Mouse (Mus musculus) embryonic facial prominence, embryonic 10.5 days (tissue): Measurements from ENCODE around the gene Syne2. TPM values are rescaled to one million over a fixed set of nuclear protein-coding genes. Genes with fewer than 3 reads are reported as not detected.

ENCODE experiments used
- DNase-seq: peaks from one replicate; pipeline ENCODE4 v3.0.0-alpha.2; 2017; ENCODE audit warnings: low spot score
- H3K27ac ChIP-seq: fragments of 300-500 bp; sonication (generic); replicated peaks from 2 replicates; pipeline ENCODE4 v1.5.1; 2016; ENCODE audit warnings: mild to moderate bottlenecking
- H3K27me3 ChIP-seq: fragments of 300-500 bp; sonication (generic); replicated peaks from 2 replicates; pipeline ENCODE4 v1.6.1; 2016; ENCODE audit warnings: low read depth, mild to moderate bottlenecking; ENCODE audit not compliant: poor library complexity, severe bottlenecking
- H3K36me3 ChIP-seq: fragments of 300-500 bp; sonication (generic); replicated peaks from 2 replicates; pipeline ENCODE4 v1.6.1; 2016; ENCODE audit warnings: mild to moderate bottlenecking, moderate library complexity
- H3K4me1 ChIP-seq: fragments of 300-500 bp; sonication (generic); 2 replicates; pipeline ENCODE4 v1.6.1; 2016
- H3K4me3 ChIP-seq: fragments of 300-500 bp; sonication (generic); 2 replicates; pipeline ENCODE4 v1.5.1; 2016; ENCODE audit warnings: mild to moderate bottlenecking, moderate library complexity
- H3K9me3 ChIP-seq: fragments of 300-500 bp; sonication (generic); 2 replicates; pipeline ENCODE4 v1.6.1; 2016; ENCODE audit warnings: mild to moderate bottlenecking
- WGBS: fragments of 180-500 bp; shearing (Covaris S2); methylation state at CpG from one replicate; pipeline ENCODE4 v1.1.7; 2016; 5-methylcytosine and 5-hydroxymethylcytosine counted together
- polyA plus RNA-seq: library from polyadenylated mRNA; unstranded; fragments of >200 nt; fragmentation: Nextera tagmentation; extraction: Ambion mirVana; gene quantifications from 2 replicates; pipeline ENCODE4 v1.2.1, GENCODE M21; 2016

Syne2 gene
- polyA plus RNA-seq, 1 experiment from 2014 or later, result 94.6 TPM

GRCm38 (mm10) chr12:75997547-75997946, 179.6 kb downstream of the Syne2 start:
- 93% methylated on average over 5 of the region's 5 CpGs for WGBS
- peaks cover 94% of the 10 kb centered on the region for H3K36me3 ChIP-seq
- H3K9me3 ChIP-seq, result no peaks in the 10 kb centered on the region

GRCm38 (mm10) chr12:75998416-75998815, 180.5 kb downstream of the Syne2 start:
- WGBS, result 86% methylated on average over 2 of the region's 2 CpGs
- no peaks in the 10 kb centered on the region for H3K4me1 ChIP-seq
- H3K27ac ChIP-seq, result no peak overlapping the region
- H3K9me3 ChIP-seq, result no peaks in the 10 kb centered on the region
- H3K27me3 ChIP-seq, result no peaks in the 10 kb centered on the region
- no peak for DNase-seq
- H3K36me3 ChIP-seq, result peaks cover 94% of the 10 kb centered on the region
- no peak overlapping the region for H3K4me3 ChIP-seq

More at GRCm38 (mm10) chr12:75997547-75997946, 179.6 kb downstream of the Syne2 start:
- Histone ChIP-seq H3K27me3 (no peaks in the 10 kb centered on the region), H3K27ac (no peak overlapping the region), H3K4me3 (no peak overlapping the region), H3K4me1 (no peaks in the 10 kb centered on the region)
- no peak for DNase-seq

GRCm38 (mm10) chr12:76004697-76005249, 186.8 kb downstream of the Syne2 start:
- Histone ChIP-seq H3K36me3 (peaks cover 88% of the 10 kb centered on the region), H3K4me3 (no peak overlapping the region), H3K27me3 (no peaks in the 10 kb centered on the region), H3K4me1 (0 out of 2 replicates have a peak, but pooled peaks cover 8% of the 10 kb centered on the region), H3K9me3 (no peaks in the 10 kb centered on the region), H3K27ac (no peak overlapping the region)
- peak; percentile 63 for DNase-seq
- WGBS, result 47% methylated on average over 9 of the region's 9 CpGs

- Histone ChIP-seq H3K27me3 (no peaks in the 10 kb centered on the region), H3K9me3 (no peaks in the 10 kb centered on the region), H3K27ac (no peak overlapping the region), H3K4me3 (no peak overlapping the region), H3K4me1 (0 out of 2 replicates have a peak, but pooled peaks cover 8% of the 10 kb centered on the region), H3K36me3 (peaks cover 74% of the 10 kb centered on the region)
- 78% methylated on average over 6 of the region's 6 CpGs for WGBS
- no peak for DNase-seq
Measured at GRCm38 (mm10) chr12:76008991-76009390, 191.1 kb downstream of the Syne2 start.

- WGBS, result 89% methylated on average over 4 of the region's 4 CpGs
- H3K36me3 ChIP-seq, result peaks cover 65% of the 10 kb centered on the region
- no peaks in the 10 kb centered on the region for H3K4me1 ChIP-seq
Measured at GRCm38 (mm10) chr12:76012789-76013188, 194.9 kb downstream of the Syne2 start.

GRCm38 (mm10) chr12:76013480-76013879, 195.5 kb downstream of the Syne2 start:
- no peaks in the 10 kb centered on the region for H3K4me1 ChIP-seq
- H3K27me3 ChIP-seq, result no peaks in the 10 kb centered on the region
- 46% methylated on average over 4 of the region's 4 CpGs for WGBS
- no peaks in the 10 kb centered on the region for H3K9me3 ChIP-seq
- H3K27ac ChIP-seq, result no peak overlapping the region
- H3K4me3 ChIP-seq, result no peak overlapping the region
- no peak for DNase-seq
- peaks cover 66% of the 10 kb centered on the region for H3K36me3 ChIP-seq

More at GRCm38 (mm10) chr12:76012789-76013188, 194.9 kb downstream of the Syne2 start:
- no peaks in the 10 kb centered on the region for H3K9me3 ChIP-seq
- no peak overlapping the region for H3K27ac ChIP-seq
- H3K4me3 ChIP-seq, result no peak overlapping the region
- no peak for DNase-seq
- H3K27me3 ChIP-seq, result no peaks in the 10 kb centered on the region

- H3K27ac ChIP-seq, result no peak overlapping the region
- no peak for DNase-seq
- H3K4me3 ChIP-seq, result no peak overlapping the region
- no peaks in the 10 kb centered on the region for H3K4me1 ChIP-seq
- H3K9me3 ChIP-seq, result no peaks in the 10 kb centered on the region
- H3K27me3 ChIP-seq, result no peaks in the 10 kb centered on the region
- peaks cover 66% of the 10 kb centered on the region for H3K36me3 ChIP-seq
- 83% methylated on average over 15 of the region's 15 CpGs for WGBS
Measured at GRCm38 (mm10) chr12:76015026-76015425, 197.1 kb downstream of the Syne2 start.

GRCm38 (mm10) chr12:76015489-76015888, 197.6 kb downstream of the Syne2 start:
- Histone ChIP-seq H3K27me3 (no peaks in the 10 kb centered on the region), H3K4me1 (no peaks in the 10 kb centered on the region), H3K4me3 (no peak overlapping the region), H3K9me3 (no peaks in the 10 kb centered on the region), H3K27ac (no peak overlapping the region), H3K36me3 (peaks cover 66% of the 10 kb centered on the region)
- no peak for DNase-seq
- 92% methylated on average over 11 of the region's 11 CpGs for WGBS

GRCm38 (mm10) chr12:76016123-76017101, 198.5 kb downstream of the Syne2 start:
- H3K4me1 ChIP-seq, result no peaks in the 10 kb centered on the region
- no peak overlapping the region for H3K27ac ChIP-seq
- WGBS, result 84% methylated on average over 14 of the region's 14 CpGs
- no peaks in the 10 kb centered on the region for H3K9me3 ChIP-seq
- H3K36me3 ChIP-seq, result peaks cover 69% of the 10 kb centered on the region
- peak; percentile 86 for DNase-seq
- H3K4me3 ChIP-seq, result no peak overlapping the region
- no peaks in the 10 kb centered on the region for H3K27me3 ChIP-seq

- 89% methylated on average over 8 of the region's 8 CpGs for WGBS
- Histone ChIP-seq H3K27ac (no peak overlapping the region), H3K9me3 (no peaks in the 10 kb centered on the region), H3K27me3 (no peaks in the 10 kb centered on the region), H3K4me3 (no peak overlapping the region), H3K4me1 (no peaks in the 10 kb centered on the region), H3K36me3 (peaks cover 84% of the 10 kb centered on the region)
- DNase-seq, result no peak
Measured at GRCm38 (mm10) chr12:76018640-76019039, 200.7 kb downstream of the Syne2 start.

GRCm38 (mm10) chr12:76042301-76042700, 224.4 kb downstream of the Syne2 start:
- Histone ChIP-seq H3K36me3 (peaks cover 94% of the 10 kb centered on the region), H3K9me3 (no peaks in the 10 kb centered on the region), H3K27ac (no peak overlapping the region), H3K4me3 (no peak overlapping the region), H3K27me3 (no peaks in the 10 kb centered on the region), H3K4me1 (no peaks in the 10 kb centered on the region)
- WGBS, result 85% methylated on average over 8 of the region's 8 CpGs
- DNase-seq, result peak; percentile 16

GRCm38 (mm10) chr12:76046561-76046960, 228.6 kb downstream of the Syne2 start:
- Histone ChIP-seq H3K9me3 (no peaks in the 10 kb centered on the region), H3K27ac (no peak overlapping the region), H3K27me3 (no peaks in the 10 kb centered on the region), H3K4me3 (no peak overlapping the region), H3K36me3 (peaks cover 90% of the 10 kb centered on the region), H3K4me1 (no peaks in the 10 kb centered on the region)
- no peak for DNase-seq
- WGBS, result 96% methylated on average over 6 of the region's 6 CpGs

- DNase-seq, result no peak
- WGBS, result 81% methylated on average over 3 of the region's 3 CpGs
- Histone ChIP-seq H3K36me3 (peaks cover 90% of the 10 kb centered on the region), H3K4me3 (no peak overlapping the region), H3K9me3 (no peaks in the 10 kb centered on the region), H3K27me3 (no peaks in the 10 kb centered on the region), H3K27ac (no peak overlapping the region), H3K4me1 (no peaks in the 10 kb centered on the region)
Measured at GRCm38 (mm10) chr12:76047921-76048320, 230.0 kb downstream of the Syne2 start.
